Mouse (Mus musculus) MEL-GATA-1-ER (cell line): ENCODE results near the gene Gm867.

Experiments used
- DNase-seq: peaks from one replicate; pipeline ENCODE4 v3.0.0-alpha.2; 2012; ENCODE audit warnings: low read depth; ENCODE audit errors: extremely low read depth

Gene Gm867

DNA sequence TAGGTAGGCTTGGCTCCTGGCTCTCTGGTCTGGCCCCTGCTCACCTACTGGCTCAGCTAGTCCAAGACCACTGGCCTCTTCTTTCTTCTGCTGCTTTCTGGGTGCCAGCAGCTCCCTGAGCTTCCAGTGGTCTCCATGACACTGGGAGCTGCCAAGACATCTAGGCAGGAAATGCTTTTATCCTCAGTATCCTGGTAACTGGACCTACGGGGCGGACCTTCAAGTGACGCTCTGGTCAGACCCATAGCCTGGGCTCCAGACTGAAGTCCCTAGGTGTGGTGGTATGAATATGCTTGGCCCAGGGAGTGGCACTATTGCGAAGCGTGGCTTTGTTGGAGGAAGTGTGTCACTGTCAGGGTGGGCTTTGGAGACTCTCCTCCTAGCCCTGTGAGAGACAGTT is at the start of gene Gm867:
Gene Gm867, minus strand, starts transcription at position 153 of the 400 bp plus-strand sequence.
- DNase-seq, result no peak

DNA sequence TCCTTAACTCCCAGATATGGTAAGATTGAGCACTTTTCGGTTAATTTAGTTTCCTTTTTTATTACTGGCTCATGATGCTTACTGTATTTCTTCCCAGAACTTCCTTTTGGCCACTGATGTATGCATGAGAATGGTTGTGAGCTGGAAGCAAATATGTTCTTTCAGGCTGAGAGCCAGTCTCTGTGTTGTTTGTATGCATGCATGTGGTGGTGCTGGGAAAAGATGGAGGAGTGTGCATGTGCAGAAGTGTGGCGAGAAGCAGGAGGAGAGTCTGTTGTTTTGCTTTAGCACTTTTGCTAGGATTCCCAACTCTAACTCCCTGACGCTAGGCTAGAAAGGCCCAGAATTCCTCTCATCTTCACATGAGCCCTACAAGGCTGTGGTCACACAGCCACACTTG is 39.0 kb upstream of the Gm867 start:
- no peak for DNase-seq

DNA sequence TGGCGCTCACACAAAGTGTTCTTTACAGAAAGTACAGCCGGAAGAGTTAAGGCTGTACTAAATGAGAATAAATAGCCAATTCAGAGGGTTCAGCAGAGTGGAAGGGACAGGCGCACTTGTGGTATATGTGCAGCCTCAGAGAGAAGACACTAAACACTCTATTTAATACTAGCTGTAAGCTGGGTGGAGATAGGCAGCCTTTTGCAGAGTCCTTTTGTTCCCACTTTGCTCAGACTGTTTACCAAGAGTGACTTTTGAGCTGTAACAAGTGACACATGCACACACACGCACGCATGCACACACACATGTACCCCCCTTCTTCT is 38.3 kb upstream of the Gm867 start:
- DNase-seq, result no peak

DNA sequence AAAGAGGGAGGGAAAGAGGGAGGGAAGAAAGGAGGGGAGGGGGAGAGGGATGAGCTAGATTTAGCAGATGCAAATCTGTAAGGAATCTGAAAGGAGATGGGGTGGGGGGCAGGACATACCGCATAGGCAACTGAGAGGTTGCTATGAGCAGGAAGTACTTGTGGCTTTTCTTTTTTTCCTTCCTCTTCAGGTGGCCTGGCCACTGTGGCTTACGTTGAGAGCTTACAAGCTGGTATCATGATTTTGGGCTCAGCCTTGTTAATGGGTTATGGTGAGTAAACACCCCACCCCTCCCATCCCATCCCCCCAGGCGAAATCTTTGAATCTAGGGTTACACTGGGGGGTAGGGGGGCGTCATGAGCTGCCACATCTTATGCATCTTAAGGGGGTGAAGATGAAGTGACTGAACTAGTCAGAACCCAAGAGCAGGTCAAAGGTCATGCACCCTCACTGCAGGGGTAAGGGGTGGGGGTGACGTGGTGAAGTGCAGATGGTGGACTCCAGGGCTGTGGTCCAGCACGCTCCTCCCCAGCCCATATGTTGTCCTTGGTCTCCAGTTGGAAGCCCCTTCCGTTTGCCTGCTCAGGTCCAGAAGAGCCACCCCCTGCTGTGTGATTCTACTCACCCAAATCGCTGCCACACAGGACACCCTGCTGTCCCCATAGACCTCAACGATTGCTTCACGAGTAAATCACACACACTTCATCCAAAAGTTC is 37.8 kb upstream of the Gm867 start:
- DNase-seq, result no peak

DNA sequence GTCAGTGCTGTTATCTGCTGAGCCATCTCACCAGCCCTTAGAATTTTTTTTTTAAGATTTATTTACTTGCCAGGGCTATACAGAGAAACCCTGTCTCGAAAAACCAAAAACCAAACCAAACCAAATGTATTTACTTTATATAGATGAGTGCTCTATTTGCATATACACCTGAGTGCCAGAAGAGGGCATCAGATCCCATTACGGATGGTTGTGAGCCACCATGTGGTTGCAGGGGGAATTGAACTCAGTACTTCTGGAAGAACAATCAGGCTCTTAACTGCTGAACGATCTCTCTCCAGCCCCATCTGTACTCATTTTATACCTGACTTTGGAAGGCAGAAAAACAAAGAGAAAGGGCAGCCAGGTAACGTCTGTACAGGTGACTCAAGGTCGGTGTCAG is 34.7 kb upstream of the Gm867 start:
- peak; percentile 28 for DNase-seq

DNA sequence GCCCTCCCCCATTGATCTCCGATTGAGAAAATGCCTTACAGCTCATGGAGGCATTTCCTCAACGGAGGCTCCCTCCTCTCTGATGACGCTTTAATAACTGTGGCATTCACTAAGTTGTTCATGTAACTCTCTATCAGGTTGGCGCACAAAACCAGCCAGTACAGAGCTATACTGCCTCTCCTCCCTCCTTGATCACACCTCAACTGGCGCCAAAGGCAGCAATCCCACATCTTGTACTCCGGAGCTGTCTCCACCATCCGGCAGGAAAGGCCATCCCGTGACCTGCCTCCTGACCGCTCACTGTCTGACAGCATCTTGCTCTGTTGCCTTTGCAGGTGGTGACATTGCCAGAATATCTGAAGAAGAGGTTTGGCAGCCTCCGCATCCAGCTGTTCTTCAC is 33.4 kb upstream of the Gm867 start:
- no peak for DNase-seq

DNA sequence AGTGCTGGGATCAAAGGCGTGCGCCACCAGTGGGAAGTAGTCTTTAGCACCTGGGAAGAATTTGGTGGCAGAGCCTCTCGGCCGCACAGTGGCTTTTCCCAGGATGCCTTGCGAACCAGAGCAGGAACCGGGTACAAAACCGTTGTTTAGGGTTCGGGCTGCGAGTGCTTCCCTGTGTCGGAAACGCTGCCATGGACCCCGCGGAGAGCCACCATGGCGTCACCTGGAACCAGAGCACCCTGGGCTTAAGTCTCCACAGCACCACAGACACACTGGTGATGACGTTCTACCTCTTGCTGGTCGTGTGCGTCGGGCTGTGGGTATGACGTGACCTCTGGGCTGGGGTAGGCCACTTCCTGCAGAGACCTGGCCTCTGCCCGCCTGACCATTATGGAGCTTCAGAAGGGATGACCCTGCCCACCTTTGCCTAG is 13.9 kb upstream of the Gm867 start, which contains the start of gene Gm5134:
Gene Gm5134, plus strand, starts transcription at position 134 of the 431 bp plus-strand sequence.
- no peak for DNase-seq

DNA sequence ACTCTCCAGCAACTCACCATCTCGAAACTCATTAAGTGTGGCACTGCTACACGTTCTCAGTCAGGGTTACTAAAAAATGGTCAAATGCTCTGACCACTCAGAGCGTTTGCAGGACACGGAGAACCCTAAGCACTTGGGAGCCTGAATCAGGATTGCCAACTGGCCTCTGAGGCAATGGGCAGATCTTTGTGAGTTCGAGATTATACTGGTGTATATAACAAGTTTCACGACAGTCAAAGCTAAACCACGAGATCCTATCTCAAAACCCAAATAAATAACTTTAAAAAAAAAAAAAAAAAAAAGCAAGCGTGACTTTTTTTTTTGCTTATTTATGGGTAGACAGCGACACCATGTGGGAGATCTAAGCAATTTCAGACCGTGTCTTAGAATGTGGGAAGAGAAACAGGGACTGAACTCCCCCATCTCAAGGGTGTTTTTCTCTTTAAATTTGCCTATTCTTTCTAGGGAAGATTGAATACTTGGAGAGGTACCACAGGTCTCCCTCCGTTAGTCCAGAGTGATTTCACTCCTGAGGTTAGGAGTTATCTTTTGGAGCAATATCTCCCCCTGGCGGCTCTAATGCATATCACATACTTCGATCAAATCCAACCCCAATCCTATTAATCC is 11.1 kb upstream of the Gm867 start:
- peak; percentile 32 for DNase-seq

DNA sequence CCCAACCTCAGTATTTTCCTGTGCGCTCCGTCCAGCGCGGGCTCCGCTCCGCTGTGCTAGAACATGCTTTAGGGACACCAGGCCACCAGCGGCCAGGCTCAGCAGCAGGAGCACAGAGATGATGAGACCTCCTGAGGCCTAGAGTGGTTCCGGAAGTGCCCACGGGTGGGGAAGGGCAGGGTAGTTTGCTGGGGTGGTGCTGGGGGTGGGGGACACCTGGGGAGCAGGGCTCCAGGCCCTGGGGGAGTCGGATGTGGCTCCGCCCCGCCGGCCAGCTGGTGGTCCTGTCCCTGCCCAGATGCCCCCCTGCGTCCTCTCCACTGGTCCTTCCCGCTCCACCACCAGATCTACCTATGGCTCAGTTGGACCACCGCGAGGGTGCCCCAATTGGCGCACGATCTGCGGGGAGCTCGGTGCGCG is 10.3 kb upstream of the Gm867 start:
- no peak for DNase-seq

DNA sequence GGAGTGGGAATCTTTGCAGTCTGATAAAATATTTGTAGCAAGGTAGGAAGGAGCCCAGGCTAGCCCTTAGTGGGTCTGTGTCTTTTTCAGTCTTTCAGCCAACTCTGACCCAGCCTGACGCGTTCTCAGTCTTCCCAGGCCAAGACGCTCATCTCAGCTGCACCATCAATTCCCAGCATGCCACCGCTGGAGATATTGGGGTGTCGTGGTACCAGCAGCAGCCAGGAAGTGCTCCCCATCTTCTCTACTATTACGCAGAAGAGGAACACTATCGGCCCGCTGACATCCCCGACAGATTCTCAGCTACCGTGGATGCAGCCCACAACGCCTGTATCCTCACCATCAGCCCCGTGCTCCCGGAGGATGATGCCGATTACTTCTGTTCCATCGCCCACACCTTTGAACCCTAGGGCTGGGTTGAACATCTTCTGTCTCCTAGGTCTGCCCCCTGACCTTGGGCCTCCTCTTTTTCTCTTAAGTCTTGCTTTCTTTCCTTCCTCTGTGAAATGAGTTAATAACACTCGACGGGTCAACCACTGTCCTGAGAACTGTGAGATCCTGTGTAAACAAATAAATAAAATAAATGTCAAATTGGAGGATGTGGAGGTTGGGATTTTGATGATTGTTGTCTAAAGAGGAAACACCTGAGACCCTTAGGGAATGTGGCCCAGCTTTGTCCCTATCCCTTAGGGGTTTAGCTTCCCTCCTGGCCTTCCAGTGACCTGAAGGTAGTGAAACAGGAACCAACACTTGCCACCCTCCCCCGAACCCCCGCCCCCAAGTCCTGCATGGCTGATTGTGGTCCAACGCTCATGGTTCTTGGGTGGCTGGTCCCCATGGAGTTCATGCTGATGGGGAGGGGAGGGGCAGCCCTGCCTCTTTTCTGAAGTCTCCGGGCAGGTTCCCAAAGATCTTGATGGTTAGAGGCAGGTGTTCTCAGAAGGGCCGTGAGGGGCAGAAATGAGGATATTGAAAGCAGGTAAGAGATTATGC is 8.9 kb upstream of the Gm867 start:
- no peak for DNase-seq

DNA sequence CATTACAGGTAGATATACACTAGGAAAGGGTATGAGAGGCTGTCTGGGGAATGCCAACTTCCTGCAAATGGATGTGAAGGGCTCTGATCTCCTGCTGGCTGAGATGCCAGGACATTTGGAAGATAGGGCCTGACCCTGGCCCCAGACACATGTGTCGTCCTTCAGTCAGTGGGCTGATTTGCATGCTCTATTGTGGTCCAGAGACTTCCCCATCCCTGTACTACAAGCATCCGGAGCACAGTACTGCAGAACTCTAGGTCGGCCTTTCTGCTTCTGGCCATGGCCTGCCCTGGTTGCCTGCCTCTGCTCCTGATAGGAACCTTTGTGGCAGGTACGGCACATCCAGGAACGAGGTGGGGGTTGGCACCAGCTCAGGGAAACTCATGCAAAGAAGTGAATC is 7.6 kb upstream of the Gm867 start:
- DNase-seq, result no peak

DNA sequence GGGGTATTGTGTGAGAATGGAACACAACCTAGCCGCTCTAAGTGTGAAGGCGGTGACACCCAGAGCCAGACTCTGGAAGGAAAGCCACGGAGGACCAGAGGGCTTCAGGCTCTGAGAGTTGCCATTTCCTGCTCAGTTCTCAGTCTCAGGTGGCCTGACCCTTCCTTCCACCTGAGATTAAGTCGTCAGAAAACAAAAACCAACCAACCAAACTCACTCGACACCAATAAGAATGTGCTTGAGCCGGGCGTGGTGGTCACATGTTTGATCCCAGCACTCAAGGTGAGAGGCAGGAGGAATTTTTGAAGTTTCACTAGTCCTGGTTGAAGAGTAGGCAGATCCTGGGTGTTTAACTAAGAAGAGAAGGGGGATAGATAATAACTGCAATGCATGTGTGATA is 5.4 kb upstream of the Gm867 start:
- DNase-seq, result no peak

DNA sequence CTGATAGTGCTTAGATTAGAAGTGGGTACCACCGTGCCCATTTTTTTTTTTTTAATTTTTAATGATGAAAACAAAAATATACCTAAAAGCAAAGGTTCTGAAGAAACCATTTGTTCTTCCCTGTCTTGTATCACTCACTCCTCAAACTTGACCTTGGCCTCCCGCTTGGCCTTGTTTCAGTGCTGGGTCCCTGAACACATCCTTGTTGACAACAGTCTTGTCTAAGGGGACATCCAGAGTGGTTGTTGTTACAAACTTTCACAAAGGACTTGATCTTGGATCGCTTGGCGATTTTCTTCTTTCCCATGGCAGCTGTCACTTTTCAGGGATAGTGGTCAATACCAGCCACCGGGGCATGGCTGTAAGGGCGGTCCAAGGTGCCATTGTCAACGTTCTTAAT is 4.7 kb upstream of the Gm867 start:
- no peak for DNase-seq

DNA sequence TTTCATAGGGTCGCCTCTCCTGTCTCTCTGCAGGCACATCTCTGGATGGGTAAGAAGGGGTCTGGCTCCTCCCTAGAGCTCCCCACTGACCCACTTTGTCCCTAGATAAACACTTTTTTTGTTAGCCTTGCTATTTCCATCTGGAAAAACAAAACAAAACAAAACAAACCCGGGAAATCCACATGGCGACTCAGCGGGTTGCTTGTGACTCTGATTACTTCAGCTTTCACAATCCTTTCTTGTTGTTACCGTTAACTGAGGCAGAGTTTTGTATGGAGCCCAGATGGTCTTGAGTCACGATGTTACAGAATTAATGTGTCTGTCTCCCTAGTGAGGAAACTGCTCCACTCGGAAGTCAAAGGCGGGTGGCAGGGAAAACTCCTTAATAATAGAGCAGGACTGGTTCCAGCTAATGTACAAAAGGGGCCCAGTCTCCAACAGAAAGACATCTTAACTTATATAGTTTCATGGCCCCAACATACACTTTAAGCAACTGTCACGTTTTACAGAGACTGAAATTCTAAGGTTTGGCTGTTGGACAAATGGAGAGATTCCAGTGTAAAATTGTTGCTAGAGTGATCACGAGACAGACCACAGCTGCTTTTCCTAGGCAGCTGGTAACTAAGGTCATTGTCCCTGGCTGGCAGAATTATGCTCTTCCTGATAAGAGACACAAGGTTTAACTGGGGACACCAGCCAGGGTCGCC is 3.7 kb upstream of the Gm867 start:
- DNase-seq, result no peak

DNA sequence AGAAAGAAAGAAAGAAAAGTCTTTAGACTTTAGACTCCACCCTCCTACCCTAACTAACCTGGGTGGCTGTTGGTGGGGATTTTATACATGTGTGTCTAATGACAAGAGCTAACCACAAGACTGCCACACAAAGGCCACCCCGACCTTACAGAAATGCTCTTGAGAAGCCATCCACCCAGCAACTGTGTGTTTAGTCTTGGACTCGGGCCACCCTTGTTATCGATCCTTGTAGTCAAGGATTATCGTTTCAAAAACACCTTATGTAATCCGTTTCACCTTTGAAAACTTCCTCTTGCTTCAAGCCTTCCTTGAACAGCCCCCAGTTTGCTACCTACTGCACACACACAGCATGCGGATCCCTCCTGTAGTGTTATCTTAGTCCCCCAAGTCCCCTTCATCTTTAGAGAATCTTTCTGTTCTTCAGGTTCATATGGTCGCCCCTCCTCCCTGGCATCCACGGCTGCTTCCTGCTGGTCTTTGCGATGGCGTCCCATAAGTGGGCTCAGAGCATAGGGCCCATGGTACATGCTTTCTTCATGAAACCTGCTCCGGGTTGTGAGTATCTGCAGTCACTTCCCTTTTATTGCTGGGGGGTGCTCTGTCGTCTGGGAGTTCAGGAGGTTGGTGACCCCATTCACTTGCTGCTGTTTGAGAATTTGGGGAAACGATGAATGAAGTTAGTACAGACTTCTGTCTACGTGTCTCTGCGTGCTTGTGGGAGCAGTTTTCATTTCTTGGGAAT is 2.4 kb upstream of the Gm867 start, which contains the start of gene Vpreb3:
Gene Vpreb3, plus strand, starts transcription at position 322 of the 742 bp plus-strand sequence.
- DNase-seq, result no peak

DNA sequence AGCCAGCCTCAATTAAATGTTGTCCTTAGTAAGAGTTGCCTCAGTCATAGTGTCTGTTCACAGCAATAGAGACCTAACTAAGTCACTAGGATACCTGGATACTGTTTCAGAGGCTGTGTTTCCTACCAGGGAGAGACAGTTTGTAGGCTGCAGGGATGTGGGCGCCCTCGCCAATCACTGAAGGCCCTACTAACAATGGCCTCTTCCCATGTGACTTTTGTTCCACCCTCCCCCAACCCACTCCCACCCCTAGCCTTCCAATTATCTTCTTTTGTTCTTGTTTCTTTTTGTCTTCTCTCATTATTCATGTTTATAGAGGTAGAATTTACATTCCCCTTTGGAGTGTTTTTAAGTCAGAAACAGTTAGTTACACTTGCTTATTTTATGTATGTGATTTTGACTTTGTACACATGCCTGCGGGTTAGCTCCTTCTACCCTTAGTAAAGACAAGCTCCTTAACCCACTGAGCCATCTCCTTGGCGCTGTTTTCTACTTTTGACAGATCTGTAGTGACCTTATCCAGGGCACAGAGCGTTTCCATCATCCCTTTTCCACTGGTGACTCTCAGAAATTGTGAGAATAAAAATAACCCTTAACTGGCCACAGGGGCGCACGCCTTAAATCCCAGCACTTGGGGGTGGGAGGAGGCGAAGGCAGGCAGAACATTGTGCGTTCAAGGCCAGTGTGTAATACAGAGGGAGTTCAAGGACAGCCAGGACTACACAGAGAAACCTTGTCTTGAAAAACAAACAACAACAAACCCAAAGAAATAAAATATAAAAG is 761 bp upstream of the Gm867 start:
- DNase-seq, result no peak

DNA sequence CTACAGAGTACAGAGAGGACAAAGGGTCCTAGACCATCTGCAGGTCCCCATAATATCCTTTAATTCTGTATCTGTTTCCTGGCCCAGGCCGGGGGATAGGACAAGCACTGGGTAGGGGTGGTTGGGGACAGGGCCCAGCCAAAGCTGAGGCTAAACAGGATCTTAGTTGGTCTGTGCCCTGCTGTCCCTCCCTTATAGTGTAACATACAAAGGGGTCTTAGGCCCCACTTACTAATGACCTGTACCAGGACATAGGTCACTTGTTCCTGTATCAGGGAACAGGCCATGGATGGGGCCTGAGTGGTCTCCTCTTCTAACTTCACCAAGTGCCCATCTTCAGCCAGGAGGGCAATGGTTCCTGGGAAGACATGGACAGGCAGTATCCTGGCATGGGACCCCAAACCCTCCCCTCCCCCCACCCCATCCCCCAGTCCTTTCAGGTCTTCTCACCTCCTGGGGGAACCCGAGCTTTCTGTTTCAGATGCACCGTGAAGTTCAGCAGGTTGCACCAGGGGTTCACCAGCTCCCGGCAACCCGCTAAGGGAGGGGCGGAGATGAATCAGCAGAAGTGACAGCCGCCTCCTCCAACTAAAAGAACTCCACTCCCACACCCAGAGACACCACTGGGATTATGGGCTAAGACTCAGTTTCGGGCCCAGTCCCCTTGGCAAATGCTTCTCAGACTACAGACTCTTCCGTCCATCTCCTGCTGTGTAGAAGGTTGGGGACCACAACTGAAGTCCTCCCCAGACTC is 814 bp downstream of the Gm867 start:
- DNase-seq, result no peak

DNA sequence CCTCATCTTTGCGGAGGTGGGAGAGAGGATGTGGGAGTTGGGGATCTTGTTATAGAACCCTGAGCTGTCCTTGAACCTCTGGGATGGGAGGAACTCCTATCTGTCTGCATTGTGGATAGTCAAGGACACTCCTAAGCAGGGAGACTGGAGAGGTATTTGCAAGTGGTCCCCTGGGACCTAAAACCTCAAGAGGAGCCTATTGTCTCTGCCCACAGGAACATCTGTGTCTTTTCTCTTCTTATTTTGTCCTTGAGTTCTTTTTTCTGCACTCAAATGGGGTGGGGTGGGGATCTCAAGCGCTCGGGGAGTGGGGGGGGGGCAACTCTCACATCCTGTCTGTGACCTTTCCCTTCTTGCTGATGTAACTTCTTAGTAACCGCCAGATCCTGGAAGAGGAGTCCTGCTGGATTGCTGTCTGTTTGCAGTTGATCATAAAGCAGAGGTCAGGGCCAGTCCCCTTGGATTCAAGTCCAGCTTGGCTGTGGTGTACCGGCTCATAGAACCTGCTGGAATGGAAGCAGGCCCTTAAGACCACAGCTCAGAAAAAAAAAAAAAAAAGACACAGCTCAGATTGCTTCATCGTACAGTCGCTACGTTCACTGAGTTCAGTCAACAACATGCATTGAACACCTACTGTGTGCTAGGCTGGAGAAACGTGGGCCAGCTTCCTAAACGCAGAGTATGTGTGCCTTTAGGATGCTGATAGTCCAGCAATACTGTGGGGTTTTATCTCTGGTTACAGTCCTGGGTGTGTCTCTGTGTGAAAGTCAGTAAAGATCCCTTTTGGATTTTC is 2.4 kb downstream of the Gm867 start:
- DNase-seq, result no peak
